Mouse (Mus musculus): ENCODE measurements around the gene Slc19a2.
"Not testable (repeated sequence)": the region's sequence is repeated elsewhere in the genome, so short reads cannot be mapped to it uniquely, and the experiment has no call there.

Gene Slc19a2

GRCm38 (mm10) chr1:164248465-164249331 is at the start of gene Slc19a2:
Gene Slc19a2 (plus strand): TSS chr1:164249046.
- DNase-seq (ENCODE audit: low read depth, low spot score): peak; percentile 91

- no peak for DNase-seq (ENCODE audit: low read depth, low spot score)
Observed at GRCm38 (mm10) chr1:164199551-164199950, 49.3 kb upstream of the Slc19a2 start.

- no peak for DNase-seq (ENCODE audit: low read depth, low spot score)
Observed at GRCm38 (mm10) chr1:164208437-164208836, 40.4 kb upstream of the Slc19a2 start.

- DNase-seq (ENCODE audit: low read depth, low spot score): no peak
Observed at GRCm38 (mm10) chr1:164210899-164211298, 37.9 kb upstream of the Slc19a2 start.

- DNase-seq (ENCODE audit: low read depth, low spot score): no peak
Observed at GRCm38 (mm10) chr1:164212686-164213085, 36.2 kb upstream of the Slc19a2 start.

- DNase-seq (ENCODE audit: low read depth, low spot score): no peak
Observed at GRCm38 (mm10) chr1:164214190-164214589, 34.7 kb upstream of the Slc19a2 start.

GRCm38 (mm10) chr1:164215097-164215496 is 33.7 kb upstream of the Slc19a2 start:
- no peak for DNase-seq (ENCODE audit: low read depth, low spot score)

- no peak for DNase-seq (ENCODE audit: low read depth, low spot score)
Observed at GRCm38 (mm10) chr1:164215540-164215939, 33.3 kb upstream of the Slc19a2 start.

- no peak for DNase-seq (ENCODE audit: low read depth, low spot score)
Observed at GRCm38 (mm10) chr1:164217791-164218685, 30.8 kb upstream of the Slc19a2 start.

- DNase-seq (ENCODE audit: low read depth, low spot score): no peak
Observed at GRCm38 (mm10) chr1:164220261-164220660, 28.6 kb upstream of the Slc19a2 start.

GRCm38 (mm10) chr1:164223089-164223488 is 25.8 kb upstream of the Slc19a2 start:
- DNase-seq (ENCODE audit: low read depth, low spot score): no peak

GRCm38 (mm10) chr1:164231937-164232570 is 16.8 kb upstream of the Slc19a2 start:
- not testable (repeated sequence) for DNase-seq (ENCODE audit: low read depth, low spot score)

GRCm38 (mm10) chr1:164233447-164233846 is 15.4 kb upstream of the Slc19a2 start:
- DNase-seq (ENCODE audit: low read depth, low spot score): no peak

GRCm38 (mm10) chr1:164235078-164235477 is 13.8 kb upstream of the Slc19a2 start:
- no peak for DNase-seq (ENCODE audit: low read depth, low spot score)

- DNase-seq (ENCODE audit: low read depth, low spot score): no peak
Observed at GRCm38 (mm10) chr1:164236078-164236477, 12.8 kb upstream of the Slc19a2 start.

- no peak for DNase-seq (ENCODE audit: low read depth, low spot score)
Observed at GRCm38 (mm10) chr1:164241494-164241893, 7.4 kb upstream of the Slc19a2 start.

GRCm38 (mm10) chr1:164242809-164243208 is 6.0 kb upstream of the Slc19a2 start:
- no peak for DNase-seq (ENCODE audit: low read depth, low spot score)

GRCm38 (mm10) chr1:164247442-164247841 is 1.4 kb upstream of the Slc19a2 start:
- no peak for DNase-seq (ENCODE audit: low read depth, low spot score)

GRCm38 (mm10) chr1:164247971-164248370 is 875 bp upstream of the Slc19a2 start:
- no peak for DNase-seq (ENCODE audit: low read depth, low spot score)

- DNase-seq (ENCODE audit: low read depth, low spot score): no peak
Observed at GRCm38 (mm10) chr1:164249332-164249711, 476 bp downstream of the Slc19a2 start.

- no peak for DNase-seq (ENCODE audit: low read depth, low spot score)
Observed at GRCm38 (mm10) chr1:164250391-164251150, 1.7 kb downstream of the Slc19a2 start.

All from brain, embryonic 18.5 days (tissue).